ENCODE assay signal across 18 mouse cellular contexts in genomic region chr11:50478072-50478471, GRCm38 (mm10). TPM values are rescaled to one million over a fixed set of nuclear protein-coding genes. Genes with fewer than 3 reads are reported as not detected.
DNase-seq lines count a peak whose midpoint lies in the region; ATAC-seq lines count a peak whose summit lies in the region.
"Had no signal": no experiment of that assay in that cellular context is flagged by ENCODE, and none has a peak within 500 bp of the region (broad histone marks: within the 10 kb centered on the region; RNA-seq: fewer than 3 reads in every experiment).

No protein-coding gene starts in this region.

- ATAC-seq in granulocyte monocyte progenitor cell, adult 5-6 weeks (replicated peaks; ENCODE audit: poor library complexity, severe bottlenecking), result peak; percentile 62
- ATAC-seq: activated CD4-positive, CD25-positive, alpha-beta regulatory T cell, adult 4 months; CD4-positive, CD25-positive, alpha-beta regulatory T cell, adult 4 months; Patski had no signal

- DNase-seq in heart, adult 11 months, result peak; percentile 88
- no peak for DNase-seq in heart, postnatal 4 days
- peak; percentile 4 for DNase-seq in 416B (ENCODE audit: low read depth)
- DNase-seq in spleen, postnatal 14 days (ENCODE audit: low spot score in 2 of 2), result no peak
- no peak for DNase-seq in kidney, postnatal 36 days
- DNase-seq: adrenal gland, adult 8-10 months; adrenal gland, postnatal 14 days; adrenal gland, postnatal 36 days; B cell, adult 2 months; cerebellum, adult 11-12 months; cerebellum, adult 2 months; cerebellum, adult 9-10 months; cerebellum, postnatal 10 days; cerebellum, postnatal 25 days had no signal

RNA-seq across cellular contexts. Expression of gene Rufy1, which starts 47.1 kb away (rescaled TPM):
- 10 to 100 TPM; 27.1 to 27.9 TPM for total RNA-seq in heart, postnatal 4 days (2021)
- total RNA-seq in granulocyte monocyte progenitor cell, adult 5-6 weeks (2014; fragmentation: Nextera tagmentation), result 42.1 and 52.7 TPM in 2 replicates
- total RNA-seq in granulocyte monocyte progenitor cell, adult 5-6 weeks (2017), result 34.6 and 48.3 TPM in 2 replicates

Comparison
In these comparisons a context has a peak if more than half of its experiments do, and no peak if none do; other contexts are left out.
1. DNase-seq: peak in heart, adult 11 months (single experiment) and 416B (single experiment); none in heart, postnatal 4 days (single experiment), spleen, postnatal 14 days (0 of 2) and kidney, postnatal 36 days (0 of 2).